Mouse (Mus musculus): Measurements from ENCODE around the gene Ctnna3.

Ctnna3 gene

DNA sequence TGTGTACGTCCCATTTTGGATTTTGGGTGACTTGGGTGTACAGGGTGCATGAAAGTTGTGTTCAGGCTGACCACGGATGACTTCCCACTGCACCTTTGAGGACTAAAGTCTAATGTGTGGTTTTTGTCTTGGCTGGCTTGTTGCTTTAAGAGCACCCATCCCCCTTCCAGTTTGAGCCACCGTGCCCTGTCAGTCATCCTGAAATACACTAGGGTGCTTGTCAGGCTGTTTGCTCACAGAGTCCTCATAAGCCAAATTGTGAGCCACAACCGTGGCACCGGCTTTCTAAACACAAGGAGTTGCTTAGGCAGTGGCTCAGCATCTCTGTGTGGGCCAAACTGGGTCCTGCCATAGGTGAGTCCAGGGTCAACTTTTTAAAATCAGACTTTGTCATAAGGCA lies 50.2 kb downstream of the Ctnna3 start:
- in situ Hi-C loops (cut with MboI; ENCODE audit: low sequenced_read_pairs) = no loop called here

DNA sequence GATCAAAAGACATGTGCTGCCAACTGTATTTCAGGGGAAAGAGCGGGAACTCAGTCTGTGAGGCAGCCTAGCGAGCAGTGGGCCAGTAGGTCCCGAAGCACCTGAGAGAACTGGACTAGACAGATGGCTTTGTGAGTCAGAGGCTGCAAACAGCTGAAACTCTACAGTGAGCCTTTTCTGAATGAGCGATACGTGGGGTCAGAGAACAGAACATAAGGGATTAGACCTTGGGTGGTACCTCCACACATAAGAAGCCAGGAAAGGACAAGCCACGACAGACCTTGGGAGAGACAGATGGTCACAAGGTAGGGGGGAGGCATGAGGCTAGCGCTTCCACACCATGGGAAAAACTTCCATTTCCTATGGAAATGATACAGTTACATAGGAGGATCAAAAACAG lies 58.4 kb downstream of the Ctnna3 start:
- in situ Hi-C loops (cut with MboI; ENCODE audit: low sequenced_read_pairs) = no loop called here

DNA sequence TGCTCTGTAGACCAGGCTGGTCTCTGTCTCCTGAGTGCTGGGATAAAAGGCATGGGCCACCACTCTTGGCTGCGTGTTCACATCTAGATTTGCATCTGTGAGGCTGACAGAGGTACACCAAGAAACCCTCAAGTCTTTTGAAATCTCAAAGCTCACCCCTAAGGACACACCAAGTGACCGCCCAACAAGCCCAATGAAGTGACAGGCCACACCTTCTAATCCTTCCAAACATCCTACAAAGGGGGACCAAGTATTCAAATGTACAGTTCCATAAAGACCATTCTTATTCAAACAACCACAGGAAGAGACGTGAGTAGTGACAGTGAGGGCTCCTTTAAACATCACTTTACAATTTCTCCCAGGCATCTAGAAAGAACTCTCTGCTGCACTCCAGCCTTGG lies 94.1 kb downstream of the Ctnna3 start:
- in situ Hi-C loops (cut with MboI; ENCODE audit: low sequenced_read_pairs) = no loop called here

DNA sequence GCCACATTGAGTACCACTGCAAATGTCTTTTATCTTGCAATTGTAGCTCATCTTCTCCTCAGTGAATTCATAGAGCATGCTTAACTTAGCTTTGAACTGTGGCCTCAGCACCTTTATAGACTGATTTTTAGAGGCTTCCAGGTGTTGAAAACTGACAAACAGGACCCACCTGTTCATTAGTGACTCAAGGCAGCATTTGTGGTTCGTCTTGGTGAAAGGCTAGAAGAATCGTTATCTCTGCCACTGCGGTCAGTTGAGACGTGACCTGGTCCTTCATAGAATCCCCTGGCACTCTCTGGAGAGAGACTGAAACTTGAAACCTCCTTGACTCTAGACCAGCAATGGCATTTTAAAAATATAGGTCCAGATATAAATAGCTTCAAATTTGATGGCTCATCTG lies 96.1 kb downstream of the Ctnna3 start:
- in situ Hi-C loops (cut with MboI; ENCODE audit: low sequenced_read_pairs) = no loop called here

- in situ Hi-C loops (cut with MboI; ENCODE audit: low sequenced_read_pairs) = no loop called here
Measured at GRCm38 (mm10) chr10:63532381-63532780, 102.5 kb downstream of the Ctnna3 start.

DNA sequence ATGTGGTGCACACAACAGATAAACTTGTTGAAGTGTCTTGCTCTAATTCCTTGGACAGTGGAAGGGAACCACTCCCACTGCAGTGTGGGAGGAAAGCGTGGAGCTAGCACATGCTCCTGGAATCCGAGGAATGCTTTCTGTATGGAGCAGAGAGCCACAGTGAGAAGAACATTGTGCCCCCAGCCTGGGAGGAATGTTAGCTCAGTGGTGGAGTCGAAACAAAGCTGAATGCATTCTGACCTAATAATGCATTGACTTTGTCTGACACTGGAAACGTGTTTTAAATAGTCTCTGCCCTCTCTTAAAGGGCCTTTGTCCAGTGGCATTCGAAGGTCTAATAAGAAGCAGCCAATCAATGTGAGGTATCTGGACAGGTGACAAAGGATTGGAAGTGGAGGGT lies 111.9 kb downstream of the Ctnna3 start:
- in situ Hi-C loops (cut with MboI; ENCODE audit: low sequenced_read_pairs) = no loop called here

DNA sequence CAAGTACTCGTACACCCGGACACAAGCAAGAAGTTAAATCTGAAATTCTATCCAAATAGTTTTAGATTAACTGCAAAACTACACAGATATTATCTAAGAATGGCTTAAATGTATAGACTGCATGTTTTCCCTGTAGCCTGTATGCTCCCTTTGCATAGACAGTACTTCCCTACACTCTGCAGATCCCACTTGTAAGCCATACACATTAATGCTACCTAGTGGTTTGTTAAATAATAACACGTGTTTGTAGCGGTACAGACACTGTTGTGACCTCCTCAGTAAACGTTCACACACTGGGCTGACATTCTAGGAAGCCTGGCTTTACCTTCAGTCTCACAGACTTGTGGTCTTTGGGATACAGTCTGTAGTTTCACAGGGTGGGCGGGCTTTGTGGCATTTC lies 112.6 kb downstream of the Ctnna3 start:
- in situ Hi-C loops (cut with MboI; ENCODE audit: low sequenced_read_pairs) = no loop called here

- in situ Hi-C loops (cut with MboI; ENCODE audit: low sequenced_read_pairs) = no loop called here
Measured at GRCm38 (mm10) chr10:63566691-63567090, 136.8 kb downstream of the Ctnna3 start.

- in situ Hi-C loops (cut with MboI; ENCODE audit: low sequenced_read_pairs) = no loop called here
Measured at GRCm38 (mm10) chr10:63571561-63571960, 141.7 kb downstream of the Ctnna3 start.

DNA sequence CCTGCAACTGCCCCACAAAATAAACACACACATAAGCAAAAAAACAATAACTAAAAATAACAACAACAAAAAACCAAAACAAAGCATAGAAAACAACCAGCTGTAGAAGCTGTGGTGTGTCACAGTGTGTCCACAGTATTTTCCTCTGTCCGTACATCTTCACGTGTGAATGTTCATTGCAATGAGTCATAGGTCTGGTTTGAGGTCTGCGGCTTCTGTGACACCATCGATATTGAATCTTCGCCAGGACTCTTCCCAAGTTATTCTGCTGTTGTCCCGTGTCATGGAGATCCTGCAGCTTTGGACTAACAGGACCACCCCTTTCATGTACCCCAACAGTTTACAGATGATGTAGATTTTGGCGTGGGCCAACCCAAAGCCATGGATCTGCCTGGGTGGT lies 143.0 kb downstream of the Ctnna3 start:
- in situ Hi-C loops (cut with MboI; ENCODE audit: low sequenced_read_pairs) = no loop called here

DNA sequence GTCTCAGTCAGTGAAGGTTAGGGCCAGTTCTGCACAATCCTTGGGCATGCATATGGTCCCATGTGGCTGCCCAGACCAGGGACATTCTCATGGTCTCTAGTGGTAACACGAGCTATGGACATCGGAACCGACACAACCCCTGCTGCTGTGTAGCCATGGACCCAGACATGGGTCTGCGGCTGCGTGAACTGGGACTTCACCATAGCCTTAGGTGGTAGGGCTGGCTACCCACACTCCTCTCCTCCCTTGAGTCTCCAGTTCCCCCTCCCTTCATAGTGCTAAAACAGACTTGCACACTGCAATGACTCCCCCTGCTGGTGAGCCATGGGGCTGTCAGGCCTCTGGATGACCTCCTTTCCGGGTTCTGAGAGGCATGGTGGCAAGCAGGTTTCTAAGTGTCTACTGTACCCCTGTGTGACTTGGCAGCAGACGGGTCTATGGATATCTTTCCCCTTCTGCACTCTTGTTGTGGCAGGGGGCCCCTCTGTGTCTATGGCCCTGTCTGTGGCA lies 144.3 kb downstream of the Ctnna3 start:
- in situ Hi-C loops (cut with MboI; ENCODE audit: low sequenced_read_pairs) = no loop called here

DNA sequence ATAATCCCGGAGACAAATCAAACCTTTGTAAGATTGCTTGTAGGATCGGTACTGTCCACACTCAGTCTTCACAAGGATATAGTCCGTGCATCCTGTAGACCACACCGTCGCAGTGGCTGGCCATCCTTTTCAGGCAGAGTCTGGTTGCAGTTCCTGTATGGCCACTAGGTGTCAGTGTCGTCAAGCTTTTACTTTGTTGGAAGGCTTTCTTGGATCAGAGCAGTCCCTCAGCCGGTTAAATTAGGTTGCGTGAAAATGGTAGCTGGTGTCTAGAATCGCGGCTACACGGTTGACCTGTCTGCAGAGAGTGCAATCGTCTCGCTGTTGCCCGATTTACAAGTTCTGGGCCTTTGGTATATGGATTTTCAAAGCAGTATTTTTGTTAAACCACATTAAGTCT lies 152.7 kb downstream of the Ctnna3 start:
- in situ Hi-C loops (cut with MboI; ENCODE audit: low sequenced_read_pairs) = no loop called here

- in situ Hi-C loops (cut with MboI; ENCODE audit: low sequenced_read_pairs) = no loop called here
Measured at GRCm38 (mm10) chr10:63583798-63584374, 154.0 kb downstream of the Ctnna3 start.

GRCm38 (mm10) chr10:63599417-63599816 lies 169.5 kb downstream of the Ctnna3 start:
- in situ Hi-C loops (cut with MboI; ENCODE audit: low sequenced_read_pairs) = no loop called here

DNA sequence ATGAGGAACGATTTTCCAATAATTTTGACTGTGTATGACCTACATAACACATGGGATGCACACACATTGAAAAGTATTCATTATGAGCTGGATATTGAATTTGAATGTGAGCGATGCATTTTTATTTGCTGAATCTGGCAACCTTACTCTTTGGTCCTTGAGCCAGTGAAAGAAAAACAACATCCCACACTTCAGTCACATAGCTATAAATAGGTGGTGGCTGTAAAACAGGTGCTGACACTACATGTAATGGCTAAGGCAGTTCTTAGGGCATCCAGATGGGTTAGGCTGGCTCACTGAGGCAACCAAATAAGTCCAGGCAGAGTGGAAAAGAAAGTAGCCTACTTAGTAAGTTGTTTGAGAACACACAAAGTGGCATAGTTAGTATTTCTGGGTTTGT lies 171.3 kb downstream of the Ctnna3 start:
- in situ Hi-C loops (cut with MboI; ENCODE audit: low sequenced_read_pairs) = no loop called here

DNA sequence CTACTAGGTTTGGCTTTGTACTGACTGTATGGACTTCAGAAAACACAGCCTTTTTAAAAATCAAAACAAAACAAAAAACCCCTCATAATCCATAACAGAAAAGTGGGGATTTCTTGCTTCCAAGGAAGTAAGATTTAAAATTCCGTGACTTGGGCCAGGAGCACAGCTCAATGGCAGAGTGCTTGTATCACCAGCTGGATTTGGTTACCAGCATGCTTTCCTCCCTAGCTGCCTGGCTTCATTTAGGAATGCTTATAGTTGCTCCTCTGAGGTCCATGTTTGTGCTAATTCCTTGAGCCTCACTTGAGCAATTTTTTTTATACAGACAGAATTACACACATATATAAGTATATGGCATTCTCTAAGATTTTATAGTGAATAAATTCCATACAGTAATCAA lies 198.6 kb downstream of the Ctnna3 start:
- in situ Hi-C loops (cut with MboI; ENCODE audit: low sequenced_read_pairs) = no loop called here

DNA sequence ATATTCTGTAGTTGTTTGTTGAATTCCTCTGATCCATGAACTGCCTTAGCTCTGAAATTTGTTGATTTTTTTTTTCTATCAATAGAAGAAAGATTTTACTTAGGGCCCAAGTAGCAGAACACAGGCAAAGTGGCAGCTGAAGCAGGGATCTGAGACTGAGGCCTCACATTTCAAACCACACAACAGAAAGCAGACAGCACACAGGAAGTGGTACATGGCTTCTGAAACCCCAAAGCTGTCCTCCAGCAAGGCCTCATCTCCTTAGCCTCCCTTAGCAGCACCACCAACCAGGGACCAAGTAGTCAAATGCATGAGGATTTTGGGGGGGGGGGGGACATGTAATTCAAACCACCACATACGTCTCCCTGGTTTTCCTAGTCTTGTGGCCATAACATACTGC lies 204.0 kb downstream of the Ctnna3 start:
- in situ Hi-C loops (cut with MboI; ENCODE audit: low sequenced_read_pairs) = no loop called here

DNA sequence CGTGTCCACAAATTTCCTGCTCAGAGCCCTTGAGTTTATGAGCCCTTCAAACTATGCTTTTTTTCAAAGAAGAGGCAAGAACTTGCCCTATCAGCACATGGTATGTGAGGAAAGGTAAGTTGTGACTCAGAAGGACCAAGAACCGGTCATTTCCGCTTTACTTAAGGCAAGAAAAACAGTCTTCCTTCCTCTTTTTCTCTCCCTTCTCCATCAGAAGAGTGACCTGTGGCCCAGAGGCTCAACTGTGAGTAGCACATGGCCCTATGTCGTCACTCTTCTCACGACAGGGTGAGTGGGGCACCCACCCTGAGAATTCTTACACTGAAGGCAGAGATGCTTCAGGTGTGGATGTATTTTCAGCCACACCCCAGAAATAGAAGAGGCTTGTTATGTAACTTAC lies 208.1 kb downstream of the Ctnna3 start:
- in situ Hi-C loops (cut with MboI; ENCODE audit: low sequenced_read_pairs) = no loop called here

DNA sequence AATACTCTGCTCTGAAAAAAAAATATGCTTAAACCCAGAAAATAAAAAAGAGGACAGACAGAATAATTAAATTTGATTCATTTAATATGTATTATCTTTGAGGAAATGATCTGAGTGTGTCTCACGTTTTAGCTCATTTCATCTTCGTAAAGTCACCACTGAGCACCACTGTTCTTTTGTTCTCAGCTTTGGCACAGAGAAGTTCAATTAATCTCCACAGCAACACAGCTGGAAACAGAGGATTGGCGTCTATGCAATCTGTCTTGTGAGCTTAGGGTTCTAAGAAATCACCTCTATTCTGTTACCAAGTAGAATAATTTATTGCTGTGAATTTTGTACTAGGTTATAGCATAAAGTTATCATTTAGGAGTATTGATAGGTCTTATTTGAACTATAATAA lies 217.4 kb downstream of the Ctnna3 start:
- in situ Hi-C loops (cut with MboI; ENCODE audit: low sequenced_read_pairs) = no loop called here

- in situ Hi-C loops (cut with MboI; ENCODE audit: low sequenced_read_pairs) = no loop called here
Measured at GRCm38 (mm10) chr10:63650307-63650706, 220.4 kb downstream of the Ctnna3 start.

DNA sequence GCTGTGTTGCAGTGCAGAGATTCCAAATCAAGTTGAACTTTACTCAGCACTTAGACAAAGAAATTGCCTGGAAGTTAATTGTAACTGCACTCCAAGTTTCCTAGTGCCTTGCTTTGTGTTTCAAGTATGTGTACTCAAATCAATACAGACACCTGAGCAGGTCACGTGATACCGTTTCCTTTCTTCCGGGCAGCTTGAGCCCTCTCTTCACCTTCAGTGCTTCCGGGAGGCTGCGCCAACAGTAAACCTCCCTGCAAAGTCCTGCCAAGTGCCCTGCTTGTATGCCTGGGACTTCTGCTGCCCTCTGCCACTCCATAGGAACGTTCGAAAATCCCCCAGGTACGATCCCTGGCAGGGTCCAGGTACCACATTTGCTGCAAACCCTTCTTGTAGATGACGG lies 223.0 kb downstream of the Ctnna3 start:
- in situ Hi-C loops (cut with MboI; ENCODE audit: low sequenced_read_pairs) = no loop called here

DNA sequence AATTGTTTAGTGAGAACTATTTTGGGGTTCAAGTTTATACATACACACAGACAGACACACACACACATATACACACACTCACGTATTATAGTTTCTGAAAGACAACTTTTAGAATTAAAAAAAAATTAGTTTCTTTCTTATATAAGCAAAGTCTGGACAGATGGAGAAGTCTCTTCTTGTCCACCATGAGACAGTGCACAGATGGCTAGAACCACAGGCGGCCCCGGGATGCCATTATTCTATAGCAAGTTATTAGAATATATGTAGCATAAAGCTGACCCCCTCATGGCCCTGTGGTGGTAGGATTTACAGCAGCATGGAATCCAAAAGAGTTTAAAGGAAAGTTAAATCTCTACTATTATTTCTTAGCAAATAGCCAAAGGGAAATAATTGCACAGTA lies 223.7 kb downstream of the Ctnna3 start:
- in situ Hi-C loops (cut with MboI; ENCODE audit: low sequenced_read_pairs) = no loop called here

DNA sequence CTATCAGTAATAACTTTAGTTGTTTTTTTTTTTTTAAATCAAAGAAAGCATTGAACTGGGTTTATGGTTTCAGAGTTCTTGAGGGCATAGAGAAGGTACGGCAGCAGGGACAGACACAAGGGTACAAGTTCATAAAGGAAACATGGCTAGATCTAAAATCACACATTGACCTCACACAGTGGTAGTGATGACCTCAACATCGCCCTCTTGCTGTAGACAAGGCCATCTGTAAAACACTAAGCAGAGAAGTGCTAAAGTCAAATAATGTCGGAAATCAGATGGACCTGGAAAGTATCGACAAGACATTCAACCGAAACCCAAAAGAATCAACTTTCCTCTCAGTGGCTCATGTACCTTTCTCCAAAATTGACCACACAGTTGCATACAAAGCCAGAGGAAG lies 224.7 kb downstream of the Ctnna3 start:
- in situ Hi-C loops (cut with MboI; ENCODE audit: low sequenced_read_pairs) = no loop called here
